Mouse (Mus musculus) midbrain, embryonic 12.5 days (tissue): ENCODE data around the gene Rexo2. TPM values are rescaled to one million over a fixed set of nuclear protein-coding genes. Genes with fewer than 3 reads are reported as not detected.

Source experiments
- ATAC-seq: fragments of 200-750 bp; cut with Nextera tagmentation; 2 replicates; pipeline ENCODE4 v1.8.0; 2017; ENCODE audit warnings: low read depth, moderate TSS enrichment, moderate library complexity; ENCODE audit not compliant: low FRiP score
- H3K27ac ChIP-seq: fragments of 300-500 bp; sonication (generic); replicated peaks from 2 replicates; pipeline ENCODE4 v1.5.1; 2016; ENCODE audit warnings: mild to moderate bottlenecking
- H3K27me3 ChIP-seq: fragments of 300-500 bp; sonication (generic); 2 replicates; pipeline ENCODE4 v1.6.1; 2016; ENCODE audit warnings: mild to moderate bottlenecking
- H3K36me3 ChIP-seq: fragments of 300-500 bp; sonication (generic); 2 replicates; pipeline ENCODE4 v1.6.1; 2016
- H3K4me1 ChIP-seq: fragments of 300-500 bp; sonication (generic); 2 replicates; pipeline ENCODE4 v1.6.1; 2016
- H3K4me2 ChIP-seq: fragments of 300-500 bp; sonication (generic); replicated peaks from 2 replicates; pipeline ENCODE4 v1.6.1; 2016; ENCODE audit warnings: mild to moderate bottlenecking, moderate library complexity
- H3K4me3 ChIP-seq: fragments of 300-500 bp; sonication (generic); 2 replicates; pipeline ENCODE4 v1.5.1; 2016; ENCODE audit warnings: mild to moderate bottlenecking
- H3K9ac ChIP-seq: fragments of 300-500 bp; sonication (generic); replicated peaks from 2 replicates; pipeline ENCODE4 v1.6.1; 2016; ENCODE audit warnings: mild to moderate bottlenecking, moderate library complexity
- H3K9me3 ChIP-seq: fragments of 300-500 bp; sonication (generic); 2 replicates; pipeline ENCODE4 v1.6.1; 2016; ENCODE audit warnings: mild to moderate bottlenecking
- WGBS: fragments of 180-500 bp; shearing (Covaris S2); methylation state at CpG from one replicate; pipeline ENCODE4 v1.1.7; 2016; 5-methylcytosine and 5-hydroxymethylcytosine counted together
- microRNA-seq: library from miRNA; unstranded; fragments of <30 nt; microRNA quantifications from one replicate; pipeline ENCODE4, GENCODE M21; 2017
- polyA plus RNA-seq: library from polyadenylated mRNA; unstranded; fragments of >200 nt; fragmentation: Nextera tagmentation; extraction: Ambion mirVana; gene quantifications from 2 replicates; pipeline ENCODE4 v1.2.1, GENCODE M21; 2016

The Rexo2 gene
- polyA plus RNA-seq, 1 experiment from 2014 or later: 79.8 TPM

DNA sequence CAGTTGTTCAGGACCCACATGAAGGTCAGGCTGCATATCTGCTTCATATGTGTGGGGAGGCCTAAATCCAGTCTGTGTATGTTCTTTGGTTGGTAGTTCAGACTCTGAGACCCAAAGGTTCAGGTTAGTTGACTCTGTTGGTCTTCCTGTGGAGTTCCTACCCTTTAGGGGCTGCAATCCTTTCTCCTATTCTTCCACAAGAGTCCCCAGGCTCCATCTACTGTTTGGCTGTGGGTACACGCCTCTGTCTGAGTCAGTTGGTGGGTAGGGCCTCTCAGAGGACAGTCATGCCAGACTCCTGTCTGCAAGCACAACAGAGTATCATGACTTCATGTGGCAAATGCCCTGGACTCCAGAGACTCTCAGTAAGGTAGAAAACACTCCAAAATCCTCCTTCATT lies 57.2 kb downstream of the Rexo2 start:
- Histone ChIP-seq H3K27ac (no peak overlapping the region), H3K4me1 (no peaks in the 10 kb centered on the region), H3K4me2 (no peak overlapping the region), H3K36me3 (no peaks in the 10 kb centered on the region), H3K9me3 (no peaks in the 10 kb centered on the region), H3K27me3 (no peaks in the 10 kb centered on the region), H3K9ac (no peak overlapping the region), H3K4me3 (no peak overlapping the region)
- no peak for ATAC-seq
- WGBS: 50% methylated on average over 1 of the region's 1 CpGs

DNA sequence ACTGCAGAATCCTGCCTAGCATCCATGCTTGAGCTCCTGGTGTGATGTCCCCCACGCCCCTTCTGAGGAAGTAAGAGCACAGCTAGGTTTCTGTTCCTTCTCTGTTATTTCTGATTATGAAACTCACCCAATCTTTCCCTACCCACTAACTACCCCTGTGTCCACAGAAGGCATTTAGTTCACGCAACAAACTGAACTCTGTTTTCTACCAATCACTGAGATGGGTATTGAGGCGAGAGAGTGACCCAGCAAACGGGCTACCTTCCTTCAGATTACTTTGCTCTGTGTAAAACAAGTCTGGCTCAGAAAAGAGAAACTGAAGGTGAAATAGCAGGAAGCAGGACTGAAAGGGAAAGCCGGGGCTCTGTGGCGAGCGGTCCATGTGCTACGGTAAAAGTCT lies 58.0 kb downstream of the Rexo2 start:
- 83% methylated on average over 8 of the region's 8 CpGs for WGBS
- no peak for ATAC-seq
- Histone ChIP-seq H3K27ac (no peak overlapping the region), H3K4me1 (no peaks in the 10 kb centered on the region), H3K9ac (no peak overlapping the region), H3K27me3 (no peaks in the 10 kb centered on the region), H3K4me3 (no peak overlapping the region), H3K4me2 (no peak overlapping the region), H3K36me3 (no peaks in the 10 kb centered on the region), H3K9me3 (no peaks in the 10 kb centered on the region)

- H3K4me1 ChIP-seq: no peaks in the 10 kb centered on the region
- no peaks in the 10 kb centered on the region for H3K9me3 ChIP-seq
- no peak overlapping the region for H3K27ac ChIP-seq
- H3K4me3 ChIP-seq: no peak overlapping the region
- no peak overlapping the region for H3K4me2 ChIP-seq
- WGBS: 81% methylated on average over 2 of the region's 2 CpGs
- no peaks in the 10 kb centered on the region for H3K36me3 ChIP-seq
- H3K9ac ChIP-seq: no peak overlapping the region
- no peaks in the 10 kb centered on the region for H3K27me3 ChIP-seq
- no peak for ATAC-seq
Observed at GRCm38 (mm10) chr9:48421561-48421960, 58.9 kb downstream of the Rexo2 start.

GRCm38 (mm10) chr9:48421029-48421428 lies 59.4 kb downstream of the Rexo2 start:
- Histone ChIP-seq H3K36me3 (no peaks in the 10 kb centered on the region), H3K4me3 (no peak overlapping the region), H3K9ac (no peak overlapping the region), H3K27me3 (no peaks in the 10 kb centered on the region), H3K27ac (no peak overlapping the region), H3K4me1 (no peaks in the 10 kb centered on the region), H3K4me2 (no peak overlapping the region), H3K9me3 (no peaks in the 10 kb centered on the region)
- no peak for ATAC-seq
- 84% methylated on average over 2 of the region's 2 CpGs for WGBS

- no peak overlapping the region for H3K9ac ChIP-seq
- no peak overlapping the region for H3K4me2 ChIP-seq
- ATAC-seq: no peak
- H3K4me3 ChIP-seq: no peak overlapping the region
- no peaks in the 10 kb centered on the region for H3K9me3 ChIP-seq
- H3K4me1 ChIP-seq: no peaks in the 10 kb centered on the region
- no peak overlapping the region for H3K27ac ChIP-seq
- 86% methylated on average over 7 of the region's 7 CpGs for WGBS
- H3K27me3 ChIP-seq: no peaks in the 10 kb centered on the region
- H3K36me3 ChIP-seq: no peaks in the 10 kb centered on the region
Observed at GRCm38 (mm10) chr9:48420437-48420836, 60.0 kb downstream of the Rexo2 start.

DNA sequence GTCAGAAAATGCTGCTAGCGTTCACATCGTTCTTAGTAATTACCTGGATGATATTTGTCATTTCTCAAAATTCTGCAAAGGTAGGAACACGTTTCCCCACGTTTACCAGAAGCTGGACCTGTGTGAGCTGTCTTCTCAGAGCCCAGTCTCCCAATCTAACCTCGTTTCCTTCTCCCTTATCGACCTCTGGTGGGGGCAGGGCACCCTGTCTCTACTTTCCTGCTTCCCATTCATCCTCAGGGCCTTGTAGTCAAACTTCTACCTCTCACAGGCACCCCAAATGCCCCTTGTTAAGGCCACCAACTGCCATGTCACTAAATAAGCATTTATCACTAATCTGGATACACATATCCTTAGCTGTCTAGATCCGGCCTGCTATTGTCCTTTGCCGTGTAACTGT lies 61.6 kb downstream of the Rexo2 start:
- Histone ChIP-seq H3K4me3 (no peak overlapping the region), H3K27ac (no peak overlapping the region), H3K9ac (no peak overlapping the region), H3K4me2 (no peak overlapping the region), H3K36me3 (no peaks in the 10 kb centered on the region), H3K4me1 (no peaks in the 10 kb centered on the region), H3K9me3 (no peaks in the 10 kb centered on the region), H3K27me3 (no peaks in the 10 kb centered on the region)
- 76% methylated on average over 8 of the region's 8 CpGs for WGBS
- ATAC-seq: no peak

Small RNA genes lying within 50 kb of the gene (microRNA-seq; reads per million reads assigned to microRNA genes)
- gene Gm23653: not detected

Other genes with a start within 250 kb of the Rexo2 start
- 0.54 and 0.96 TPM in 2 replicates for gene Nxpe2, start 127.2 kb downstream of the Rexo2 start, polyA plus RNA-seq
- 98.0 and 106 TPM in 2 replicates for gene Rbm7, start 14.7 kb upstream of the Rexo2 start, polyA plus RNA-seq
- 40.6 and 41.7 TPM in 2 replicates for gene Gm5617, start 14.8 kb upstream of the Rexo2 start, polyA plus RNA-seq
- gene Nnmt, start 124.5 kb upstream of the Rexo2 start, polyA plus RNA-seq: 1.9 and 2.3 TPM in 2 replicates